Mouse (Mus musculus) MEL (cell line): Measurements from ENCODE around the gene Kdm5b. TPM values are rescaled to one million over a fixed set of nuclear protein-coding genes. Genes with fewer than 3 reads are reported as not detected.

Source experiments
- DNase-seq: peaks from one replicate; pipeline ENCODE4 v3.0.0; 2011; ENCODE audit warnings: low read depth, low spot score
- H3K27ac ChIP-seq: 2 replicates; pipeline ENCODE4 v1.5.1; 2012; ENCODE audit warnings: low read depth, mild to moderate bottlenecking, control low read depth, low read length, moderate library complexity; ENCODE audit not compliant: control insufficient read depth
- H3K27me3 ChIP-seq, 2 experiments: fragments of 150-350 bp in 1 of 2; sonication (generic) in 1 of 2; 2 replicates each; pipeline ENCODE4 v1.6.1; 2012; ENCODE audit warnings: low read length in 2 of 2, mild to moderate bottlenecking in 2 of 2, improper control_type of control experiment in 1 of 2, moderate library complexity in 1 of 2; ENCODE audit not compliant: insufficient read depth in 2 of 2, control insufficient read depth in 1 of 2
- H3K36me3 ChIP-seq, 2 experiments: 2 replicates each; pipeline ENCODE4 v1.6.1; 2012 to 2014; ENCODE audit warnings: low read length in 2 of 2, improper control_type of control experiment in 1 of 2, inconsistent platforms in 1 of 2, mild to moderate bottlenecking in 1 of 2; ENCODE audit not compliant: insufficient read depth in 2 of 2, control insufficient read depth in 1 of 2
- H3K4me1 ChIP-seq, 2 experiments: fragments of 150-350 bp in 1 of 2; sonication (generic) in 1 of 2; 2 replicates each; pipeline ENCODE4 v1.6.1; 2012; ENCODE audit warnings: low read length in 2 of 2, improper control_type of control experiment in 1 of 2, mild to moderate bottlenecking in 1 of 2; ENCODE audit not compliant: insufficient read depth in 2 of 2, control insufficient read depth in 1 of 2
- H3K4me3 ChIP-seq, 2 experiments: fragments of 150-350 bp in 1 of 2; sonication (generic) in 1 of 2; 2 replicates each; pipeline ENCODE4 v1.5.1; 2012; ENCODE audit warnings: low read depth in 2 of 2, low read length in 2 of 2, mild to moderate bottlenecking in 2 of 2, moderate library complexity in 2 of 2, control low read depth in 1 of 2, improper control_type of control experiment in 1 of 2; ENCODE audit not compliant: control insufficient read depth in 1 of 2, insufficient read depth in 1 of 2
- H3K79me2 ChIP-seq: 2 replicates; pipeline ENCODE4 v1.6.1; 2012; ENCODE audit warnings: mild to moderate bottlenecking, low read length, moderate library complexity; ENCODE audit not compliant: control insufficient read depth, poor library complexity, insufficient read depth
- H3K9ac ChIP-seq: 2 replicates; pipeline ENCODE4 v1.6.1; 2012; ENCODE audit warnings: low read depth, mild to moderate bottlenecking, control low read depth, low read length, moderate library complexity; ENCODE audit not compliant: control insufficient read depth, poor library complexity, severe bottlenecking
- H3K9me3 ChIP-seq: fragments of 150-350 bp; sonication (generic); replicated peaks from 2 replicates; pipeline ENCODE4 v1.6.1; 2012; ENCODE audit warnings: mild to moderate bottlenecking, low read length, improper control_type of control experiment, moderate library complexity; ENCODE audit not compliant: insufficient read depth
- CHD1 ChIP-seq: IDR thresholded peaks from 2 replicates; pipeline ENCODE4 v1.6.1; 2012; ENCODE audit warnings: low read depth, mild to moderate bottlenecking, inconsistent platforms, low read length, improper control_type of control experiment
- CHD2 ChIP-seq: IDR thresholded peaks from 2 replicates; pipeline ENCODE4 v1.6.1; 2011; ENCODE audit warnings: low read length, improper control_type of control experiment
- CTCF ChIP-seq, 3 experiments: IDR thresholded peaks in 2 of 3; conservative IDR thresholded peaks in 1 of 3; 2 replicates each; pipeline ENCODE4 v1.5.1; 2011 to 2012; ENCODE audit warnings: low read length in 3 of 3, low read depth in 2 of 3, mild to moderate bottlenecking in 2 of 3, improper control_type of control experiment in 1 of 3, inconsistent platforms in 1 of 3, mixed read lengths in 1 of 3, moderate library complexity in 1 of 3; ENCODE audit not compliant: control insufficient read depth in 1 of 3, insufficient read depth in 1 of 3, poor library complexity in 1 of 3, severe bottlenecking in 1 of 3
- ELF1 ChIP-seq: IDR thresholded peaks from 2 replicates; pipeline ENCODE4 v1.6.1; 2014; ENCODE audit warnings: low read depth, mild to moderate bottlenecking, inconsistent platforms, low read length, improper control_type of control experiment, moderate library complexity
- ETS1 ChIP-seq: IDR thresholded peaks from 2 replicates; pipeline ENCODE4 v1.6.1; 2012; ENCODE audit warnings: low read depth, mild to moderate bottlenecking, inconsistent platforms, low read length, improper control_type of control experiment, moderate library complexity
- GABPA ChIP-seq: IDR thresholded peaks from 2 replicates; pipeline ENCODE4 v1.6.1; 2012; ENCODE audit warnings: low read depth, mild to moderate bottlenecking, inconsistent platforms, low read length, improper control_type of control experiment, moderate library complexity
- GATA1 ChIP-seq: IDR thresholded peaks from 2 replicates; pipeline ENCODE4 v1.6.1; 2011; ENCODE audit warnings: low read depth, low read length, improper control_type of control experiment
- KAT2A ChIP-seq: conservative IDR thresholded peaks from 2 replicates; pipeline ENCODE4 v1.6.1; 2012; ENCODE audit warnings: low read depth, low read length, improper control_type of control experiment, inconsistent platforms
- MAFK ChIP-seq: IDR thresholded peaks from 2 replicates; pipeline ENCODE4 v1.6.1; 2011; ENCODE audit warnings: low read depth, mild to moderate bottlenecking, low read length, improper control_type of control experiment, borderline replicate concordance
- MEF2A ChIP-seq: IDR thresholded peaks from 2 replicates; pipeline ENCODE4 v1.6.1; 2014; ENCODE audit warnings: low read depth, mild to moderate bottlenecking, inconsistent platforms, low read length, improper control_type of control experiment; ENCODE audit not compliant: poor library complexity, insufficient replicate concordance, severe bottlenecking; ENCODE audit errors: extremely low read depth
- MYC ChIP-seq: IDR thresholded peaks from 2 replicates; pipeline ENCODE4 v1.6.1; 2011; ENCODE audit warnings: low read depth, mild to moderate bottlenecking, low read length, improper control_type of control experiment, moderate library complexity
- NELFE ChIP-seq: IDR thresholded peaks from 2 replicates; pipeline ENCODE4 v1.6.1; 2011; ENCODE audit warnings: low read depth, low read length, improper control_type of control experiment
- POLR2A ChIP-seq, 2 experiments: IDR thresholded peaks; 2 replicates each; pipeline ENCODE4 v1.6.1; 2011 to 2012; ENCODE audit warnings: low read length in 2 of 2, mild to moderate bottlenecking in 2 of 2, control low read depth in 1 of 2, improper control_type of control experiment in 1 of 2, low read depth in 1 of 2, moderate library complexity in 1 of 2; ENCODE audit not compliant: control insufficient read depth in 1 of 2, insufficient read depth in 1 of 2, poor library complexity in 1 of 2
- POLR2AphosphoS5 ChIP-seq: IDR thresholded peaks from 2 replicates; pipeline ENCODE4 v1.6.1; 2012; ENCODE audit warnings: low read depth, borderline replicate concordance, mild to moderate bottlenecking, inconsistent platforms, low read length, moderate library complexity, mixed read lengths
- RAD21 ChIP-seq: IDR thresholded peaks from 2 replicates; pipeline ENCODE4 v1.6.1; 2011; ENCODE audit warnings: mild to moderate bottlenecking, low read depth, low read length, improper control_type of control experiment
- RCOR1 ChIP-seq: IDR thresholded peaks from 2 replicates; pipeline ENCODE4 v1.6.1; 2012; ENCODE audit warnings: low read depth, mild to moderate bottlenecking, inconsistent platforms, low read length, improper control_type of control experiment
- SMC3 ChIP-seq: IDR thresholded peaks from 2 replicates; pipeline ENCODE4 v1.6.1; 2011; ENCODE audit warnings: low read depth, low read length, improper control_type of control experiment
- TBP ChIP-seq: IDR thresholded peaks from 2 replicates; pipeline ENCODE4 v1.8.0; 2011; ENCODE audit warnings: low read depth, low read length, improper control_type of control experiment
- USF2 ChIP-seq, 2 experiments: IDR thresholded peaks; 2 replicates each; pipeline ENCODE4 v1.6.1; 2011 to 2012; ENCODE audit warnings: improper control_type of control experiment in 2 of 2, low read length in 2 of 2, borderline replicate concordance in 1 of 2, inconsistent platforms in 1 of 2, low read depth in 1 of 2, mild to moderate bottlenecking in 1 of 2; ENCODE audit not compliant: insufficient read depth in 1 of 2
- ZC3H11A ChIP-seq: IDR thresholded peaks from 2 replicates; pipeline ENCODE4 v1.6.1; 2012; ENCODE audit warnings: low read depth, mild to moderate bottlenecking, inconsistent platforms, low read length, improper control_type of control experiment
- polyA plus RNA-seq, 2 experiments: library from polyadenylated mRNA; stranded (reverse) in 1 of 2; unstranded in 1 of 2; fragments of >175 nt in 1 of 2; fragments of >200 nt in 1 of 2; gene quantifications; 2 replicates each; pipeline versions ENCODE4 v1.2.1 to v1.2.4; 2012; ENCODE audit warnings: low replicate concordance in 2 of 2, low read depth in 1 of 2; ENCODE audit not compliant: insufficient read length in 2 of 2, insufficient read depth in 1 of 2, missing spikeins in 1 of 2
- total RNA-seq: library from RNA; depleted of rRNA; stranded (reverse); fragments of 300-350 nt; gene quantifications from 2 replicates; pipeline ENCODE4 v1.2.3, GENCODE M21; 2012

Gene Kdm5b
- total and polyA plus RNA-seq, 3 experiments = 25.5 to 48.6 (median 31.8) TPM

DNA sequence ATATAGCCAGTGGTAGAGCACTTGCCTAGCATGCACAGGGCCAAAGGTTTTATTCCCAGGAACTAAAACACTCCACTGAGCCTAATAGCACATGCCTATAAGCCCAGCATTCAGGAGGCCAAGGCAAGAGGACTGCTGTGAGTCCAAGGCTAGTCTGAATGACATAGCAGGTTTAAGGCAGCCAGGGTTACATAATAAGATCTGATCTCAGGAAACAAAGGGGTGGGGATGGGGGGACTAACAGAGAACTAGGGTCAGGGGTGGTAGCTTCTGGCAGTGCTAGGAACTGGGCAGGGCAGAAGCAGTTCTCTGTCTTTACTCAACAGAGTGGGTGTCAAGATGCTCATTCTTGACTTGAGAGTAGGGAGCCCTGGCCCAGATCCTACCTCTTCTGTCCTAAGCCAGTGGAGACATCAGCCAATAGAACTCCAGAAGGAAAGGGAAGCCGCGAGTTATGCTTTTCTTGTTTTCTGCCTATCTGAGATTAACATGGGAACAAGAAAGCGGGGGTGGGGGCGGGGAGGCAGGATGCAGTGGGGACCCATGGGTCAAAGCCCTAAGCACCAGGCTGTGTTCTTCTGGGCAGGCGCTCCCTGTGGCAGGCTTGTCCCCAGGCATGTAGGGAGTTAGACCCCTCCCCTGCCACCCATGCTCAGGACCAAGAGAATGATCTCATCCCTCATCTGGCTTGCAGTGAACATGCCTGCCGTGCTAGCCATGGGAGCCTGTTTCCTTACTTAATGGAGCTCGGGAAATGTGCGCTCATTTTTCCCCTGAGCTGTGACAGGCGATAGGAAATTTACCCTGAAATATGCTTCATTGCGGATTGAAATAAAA, 111.5 kb downstream of the Kdm5b start:
- no peaks in the 10 kb centered on the region for H3K79me2 ChIP-seq

DNA sequence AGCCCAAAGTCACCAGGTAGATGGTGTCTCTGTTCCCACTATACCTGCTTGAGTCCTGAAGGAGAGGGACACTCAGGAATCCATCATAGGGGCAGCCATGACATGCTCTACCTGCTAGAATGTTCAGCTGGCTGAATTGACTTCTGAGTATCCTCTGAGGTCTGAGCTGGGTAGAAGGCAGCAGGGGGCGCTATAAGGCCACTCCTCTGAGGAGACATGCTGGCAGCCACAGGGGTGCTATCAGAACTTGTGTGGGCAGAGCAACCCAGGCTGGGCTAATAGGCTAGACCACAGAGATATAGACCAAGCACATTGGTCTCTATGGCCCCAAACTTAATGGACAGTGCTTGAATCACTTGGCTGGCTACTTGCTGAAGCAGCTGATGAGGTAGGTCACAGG, 114.3 kb downstream of the Kdm5b start:
- Histone ChIP-seq H3K4me1 (no peaks in the 10 kb centered on the region), H3K9ac (no peak overlapping the region), H3K9me3 (no peaks in the 10 kb centered on the region), H3K4me3 (no peak overlapping the region), H3K27ac (no peak overlapping the region), H3K36me3 (no peaks in the 10 kb centered on the region), H3K79me2 (no peaks in the 10 kb centered on the region), H3K27me3 (peaks cover 3% of the 10 kb centered on the region in 2 experiments; a peak in 3 of 4 replicates)
- TF ChIP-seq RAD21 (peak; percentile 53), USF2 (IDR thresholded peaks at IDR 0.05; ENCODE audit: borderline replicate concordance in 1 of 2, insufficient read depth in 1 of 2, low read depth in 1 of 2, low read length in 2 of 2) (no peak), CTCF (IDR thresholded peaks at IDR 0.05 in 2 of 3, conservative IDR thresholded peaks at IDR 0.05 in 1 of 3; ENCODE audit: control insufficient read depth in 1 of 3, insufficient read depth in 1 of 3, low read depth in 2 of 3, low read length in 3 of 3, poor library complexity in 1 of 3, severe bottlenecking in 1 of 3) (peak; percentile 54 to 68 (median 64)), GATA1 (no peak), POLR2AphosphoS5 (no peak), ETS1 (no peak), MAFK (no peak), SMC3 (peak; percentile 65), ZC3H11A (peak; percentile 31; the same call in 1 of the 2 replicates), KAT2A (no peak), MYC (no peak), TBP (no peak), RCOR1 (no peak)
- peak; percentile 56 for DNase-seq

More for the DNA sequence above, 111.5 kb downstream of the Kdm5b start:
- Histone ChIP-seq H3K9me3 (no peaks in the 10 kb centered on the region), H3K4me1 (no peaks in the 10 kb centered on the region), H3K9ac (no peak overlapping the region), H3K27me3 (peaks cover 3 to 8% of the 10 kb centered on the region in 2 experiments), H3K4me3 (no peak overlapping the region)
- DNase-seq = no peak
- TF ChIP-seq CHD1 (no peak), NELFE (no peak), KAT2A (no peak), POLR2A (IDR thresholded peaks at IDR 0.05; ENCODE audit: control insufficient read depth in 1 of 2, insufficient read depth in 1 of 2, low read depth in 1 of 2, low read length in 2 of 2, poor library complexity in 1 of 2) (no peak), GABPA (no peak), ELF1 (no peak), MEF2A (no peak), CHD2 (no peak)
- TF ChIP-seq, all 39 proteins: peak for 0
- Histone ChIP-seq H3K27ac (no peak overlapping the region), H3K36me3 (no peaks in the 10 kb centered on the region)
